Mouse (Mus musculus) embryonic facial prominence, embryonic 10.5 days (tissue): Measurements from ENCODE around the gene Hs6st1. TPM values are rescaled to one million over a fixed set of nuclear protein-coding genes. Genes with fewer than 3 reads are reported as not detected.

Source experiments
- DNase-seq: peaks from one replicate; pipeline ENCODE4 v3.0.0-alpha.2; 2017; ENCODE audit warnings: low spot score
- H3K27ac ChIP-seq: fragments of 300-500 bp; sonication (generic); replicated peaks from 2 replicates; pipeline ENCODE4 v1.5.1; 2016; ENCODE audit warnings: mild to moderate bottlenecking
- H3K27me3 ChIP-seq: fragments of 300-500 bp; sonication (generic); replicated peaks from 2 replicates; pipeline ENCODE4 v1.6.1; 2016; ENCODE audit warnings: low read depth, mild to moderate bottlenecking; ENCODE audit not compliant: poor library complexity, severe bottlenecking
- H3K36me3 ChIP-seq: fragments of 300-500 bp; sonication (generic); replicated peaks from 2 replicates; pipeline ENCODE4 v1.6.1; 2016; ENCODE audit warnings: mild to moderate bottlenecking, moderate library complexity
- H3K4me1 ChIP-seq: fragments of 300-500 bp; sonication (generic); 2 replicates; pipeline ENCODE4 v1.6.1; 2016
- H3K4me3 ChIP-seq: fragments of 300-500 bp; sonication (generic); 2 replicates; pipeline ENCODE4 v1.5.1; 2016; ENCODE audit warnings: mild to moderate bottlenecking, moderate library complexity
- H3K9me3 ChIP-seq: fragments of 300-500 bp; sonication (generic); 2 replicates; pipeline ENCODE4 v1.6.1; 2016; ENCODE audit warnings: mild to moderate bottlenecking
- WGBS: fragments of 180-500 bp; shearing (Covaris S2); methylation state at CpG from one replicate; pipeline ENCODE4 v1.1.7; 2016; 5-methylcytosine and 5-hydroxymethylcytosine counted together
- polyA plus RNA-seq: library from polyadenylated mRNA; unstranded; fragments of >200 nt; fragmentation: Nextera tagmentation; extraction: Ambion mirVana; gene quantifications from 2 replicates; pipeline ENCODE4 v1.2.1, GENCODE M21; 2016

Hs6st1 gene
- polyA plus RNA-seq, 1 experiment from 2014 or later, result 3.9 TPM

DNA sequence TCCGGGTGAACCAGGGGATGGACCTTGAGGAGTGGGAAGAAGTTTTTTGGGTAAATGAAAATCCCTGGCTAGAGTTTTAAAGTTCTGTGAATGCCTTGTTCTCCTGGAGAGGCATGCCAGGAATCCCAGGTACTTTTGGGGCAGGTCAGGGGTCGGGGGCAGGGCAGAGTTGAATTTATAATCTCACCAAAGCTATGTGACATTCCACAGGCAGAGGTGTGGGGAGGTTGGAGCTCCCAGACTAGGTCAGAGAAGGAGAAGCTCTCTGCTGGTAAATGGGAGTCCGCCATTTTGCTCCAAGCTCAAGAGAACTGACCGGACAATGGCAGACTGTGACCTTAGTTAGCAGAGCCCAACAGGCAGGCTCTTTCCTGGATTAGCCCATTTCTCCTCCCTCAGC is 51.2 kb downstream of the Hs6st1 start:
- H3K4me3 ChIP-seq, result no peak overlapping the region
- peaks cover 3% of the 10 kb centered on the region for H3K9me3 ChIP-seq
- no peaks in the 10 kb centered on the region for H3K4me1 ChIP-seq
- no peaks in the 10 kb centered on the region for H3K27me3 ChIP-seq
- no peak for DNase-seq
- 81% methylated on average over 4 of the region's 4 CpGs for WGBS
- H3K36me3 ChIP-seq, result no peaks in the 10 kb centered on the region
- no peak overlapping the region for H3K27ac ChIP-seq

DNA sequence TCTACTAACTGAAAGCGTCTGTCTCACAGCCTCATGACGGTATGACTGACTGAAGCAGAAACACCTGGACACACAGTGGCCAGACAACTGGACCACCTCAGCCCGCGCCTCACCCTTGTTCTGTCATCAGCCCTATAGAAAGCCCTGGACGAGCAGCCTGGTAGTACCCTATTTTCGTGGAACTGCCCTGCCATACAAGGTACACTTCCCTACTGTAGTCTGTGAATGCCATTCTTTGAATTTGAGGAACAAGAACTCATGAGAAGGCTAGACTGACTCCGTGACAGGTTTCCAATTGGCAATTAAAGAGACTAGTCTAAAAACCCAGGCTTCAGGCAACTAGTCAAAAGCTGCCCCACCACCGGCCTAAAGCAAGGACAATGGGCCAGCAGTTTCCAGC is 53.0 kb downstream of the Hs6st1 start:
- Histone ChIP-seq H3K27ac (no peak overlapping the region), H3K27me3 (no peaks in the 10 kb centered on the region), H3K4me3 (no peak overlapping the region), H3K36me3 (no peaks in the 10 kb centered on the region), H3K9me3 (peaks cover 4% of the 10 kb centered on the region), H3K4me1 (no peaks in the 10 kb centered on the region)
- 85% methylated on average over 8 of the region's 8 CpGs for WGBS
- no peak for DNase-seq

DNA sequence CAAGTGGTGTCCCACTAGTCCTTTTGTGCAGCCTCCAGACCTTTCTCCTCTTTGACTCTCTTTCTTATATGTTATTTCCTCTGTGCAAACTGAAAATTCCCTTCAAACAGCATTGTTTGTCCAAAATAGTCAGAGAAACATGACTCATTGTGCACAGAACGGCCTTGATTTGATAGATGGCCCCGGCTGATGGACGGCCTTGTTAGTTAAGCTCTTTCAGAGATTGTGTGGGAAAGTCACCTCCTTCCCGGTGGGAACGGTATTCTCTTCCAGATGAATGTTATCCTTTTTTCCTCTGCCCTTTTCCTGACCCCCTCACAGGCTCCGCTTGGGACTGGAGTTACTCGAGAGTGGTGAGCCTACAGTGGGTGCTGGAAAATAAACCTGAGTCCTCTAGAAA is 56.9 kb downstream of the Hs6st1 start:
- no peaks in the 10 kb centered on the region for H3K36me3 ChIP-seq
- no peaks in the 10 kb centered on the region for H3K27me3 ChIP-seq
- H3K4me1 ChIP-seq, result peaks cover 5% of the 10 kb centered on the region; the same call in 1 of the 2 replicates
- DNase-seq, result no peak
- no peak overlapping the region for H3K4me3 ChIP-seq
- no peak overlapping the region for H3K27ac ChIP-seq
- WGBS, result 80% methylated on average over 7 of the region's 7 CpGs
- peaks cover 4% of the 10 kb centered on the region for H3K9me3 ChIP-seq

DNA sequence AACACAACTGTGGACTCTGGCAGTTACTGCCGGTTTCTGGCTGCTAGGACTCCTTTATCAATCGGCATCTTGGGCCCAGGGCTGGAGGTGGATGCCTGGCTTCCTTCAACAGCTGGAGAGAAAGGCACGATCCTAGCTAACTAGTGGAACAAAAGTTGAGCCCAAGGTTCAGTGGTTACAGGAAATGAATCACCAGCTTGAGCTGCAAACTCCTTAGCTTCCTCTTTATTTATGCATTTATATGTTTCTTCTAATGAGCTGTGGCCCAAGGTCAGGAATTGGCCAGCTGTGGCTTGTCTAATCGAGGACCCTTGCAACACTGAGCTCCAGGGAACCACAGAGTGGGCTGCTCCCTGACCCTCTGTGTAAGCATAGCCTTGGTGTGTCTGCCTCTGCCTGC is 60.9 kb downstream of the Hs6st1 start:
- DNase-seq, result no peak
- Histone ChIP-seq H3K27ac (no peak overlapping the region), H3K9me3 (peaks cover 4% of the 10 kb centered on the region), H3K4me3 (no peak overlapping the region), H3K27me3 (no peaks in the 10 kb centered on the region), H3K36me3 (no peaks in the 10 kb centered on the region), H3K4me1 (peaks cover 9% of the 10 kb centered on the region; the same call in 1 of the 2 replicates)
- WGBS, result 72% methylated on average over 4 of the region's 4 CpGs

DNA sequence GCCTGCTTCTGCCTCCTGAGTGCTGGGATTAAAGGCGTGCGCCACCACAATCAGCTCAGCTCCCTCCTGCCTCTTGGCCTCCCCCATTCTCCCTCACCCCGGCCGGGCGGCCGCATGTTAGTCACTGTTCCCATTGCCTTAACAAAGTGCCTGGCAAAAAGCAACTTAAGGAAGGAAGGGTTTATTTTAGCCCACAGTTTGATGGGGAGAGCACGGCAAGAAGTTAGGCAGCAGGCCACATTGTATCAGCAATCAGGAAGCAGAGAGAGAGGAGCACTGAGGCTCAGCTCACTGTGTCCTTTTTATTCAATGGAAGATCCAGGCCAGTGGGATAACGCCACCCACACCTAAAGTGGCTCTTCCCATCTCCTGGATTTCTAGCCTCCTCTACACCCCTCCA is 61.7 kb downstream of the Hs6st1 start:
- no peaks in the 10 kb centered on the region for H3K36me3 ChIP-seq
- WGBS, result 91% methylated on average over 8 of the region's 8 CpGs
- no peak overlapping the region for H3K4me3 ChIP-seq
- DNase-seq, result no peak
- no peaks in the 10 kb centered on the region for H3K9me3 ChIP-seq
- peaks cover 9% of the 10 kb centered on the region; the same call in 1 of the 2 replicates for H3K4me1 ChIP-seq
- no peaks in the 10 kb centered on the region for H3K27me3 ChIP-seq
- no peak overlapping the region for H3K27ac ChIP-seq

DNA sequence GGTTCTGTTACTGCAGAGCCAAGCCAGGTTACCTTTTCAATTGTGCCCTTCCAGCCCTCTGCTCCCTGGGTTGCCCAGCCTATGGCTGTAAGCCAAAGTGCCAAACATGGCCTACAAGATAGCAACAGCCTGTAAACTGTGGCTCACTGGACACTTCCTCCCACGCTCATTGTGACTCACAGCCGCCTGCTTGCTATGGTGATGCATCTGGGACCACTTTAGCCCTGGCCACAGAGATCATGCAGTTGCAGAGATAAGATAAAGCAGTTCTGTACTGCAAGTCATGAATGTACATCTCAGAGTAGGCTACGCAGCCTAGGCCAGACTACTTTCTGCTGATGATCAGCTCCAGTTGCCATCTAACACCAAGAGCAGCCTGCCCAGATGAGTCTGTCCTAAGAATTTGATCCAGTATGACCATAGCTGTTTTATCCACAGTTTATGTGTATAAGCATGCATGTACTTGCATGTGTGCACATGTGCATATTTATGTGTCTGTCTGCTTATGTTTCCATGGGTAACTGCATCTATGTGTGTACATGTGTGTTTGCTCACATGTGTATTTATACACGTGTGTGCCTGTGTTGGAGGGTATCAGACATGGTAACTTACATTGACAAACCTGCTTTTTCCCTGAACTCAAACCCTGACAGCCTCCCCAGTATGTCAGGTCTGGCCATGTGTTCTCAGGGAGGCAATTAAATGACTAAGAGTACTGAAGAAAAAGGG is 62.3 kb downstream of the Hs6st1 start:
- 87% methylated on average over 4 of the region's 4 CpGs for WGBS
- no peak for DNase-seq
- Histone ChIP-seq H3K4me3 (no peak overlapping the region), H3K27ac (no peak overlapping the region), H3K4me1 (peaks cover 9% of the 10 kb centered on the region; the same call in 1 of the 2 replicates), H3K36me3 (no peaks in the 10 kb centered on the region), H3K27me3 (no peaks in the 10 kb centered on the region), H3K9me3 (no peaks in the 10 kb centered on the region)

DNA sequence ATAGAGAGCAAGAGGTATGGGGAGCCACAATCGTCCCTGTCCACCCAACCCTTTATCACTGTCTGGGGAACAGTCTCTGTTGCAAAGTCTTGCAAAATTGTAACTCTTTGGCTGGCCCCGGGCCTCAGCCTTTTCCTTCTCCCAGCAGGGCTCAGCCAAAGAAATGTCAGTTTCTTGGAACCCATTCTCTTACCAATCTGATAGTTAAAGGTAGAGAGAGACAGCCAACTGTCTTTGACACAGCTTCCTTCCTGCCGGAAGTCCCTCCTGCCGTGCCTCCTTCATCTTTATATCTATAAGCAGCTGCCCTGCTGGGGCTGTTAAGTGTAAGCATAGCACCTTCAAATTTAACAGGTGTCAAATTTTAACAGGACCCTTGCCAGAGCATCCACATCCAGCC is 63.0 kb downstream of the Hs6st1 start:
- 67% methylated on average over 4 of the region's 4 CpGs for WGBS
- Histone ChIP-seq H3K27me3 (no peaks in the 10 kb centered on the region), H3K27ac (no peak overlapping the region), H3K4me1 (peaks cover 9% of the 10 kb centered on the region; the same call in 1 of the 2 replicates), H3K9me3 (no peaks in the 10 kb centered on the region), H3K36me3 (no peaks in the 10 kb centered on the region), H3K4me3 (no peak overlapping the region)
- no peak for DNase-seq

DNA sequence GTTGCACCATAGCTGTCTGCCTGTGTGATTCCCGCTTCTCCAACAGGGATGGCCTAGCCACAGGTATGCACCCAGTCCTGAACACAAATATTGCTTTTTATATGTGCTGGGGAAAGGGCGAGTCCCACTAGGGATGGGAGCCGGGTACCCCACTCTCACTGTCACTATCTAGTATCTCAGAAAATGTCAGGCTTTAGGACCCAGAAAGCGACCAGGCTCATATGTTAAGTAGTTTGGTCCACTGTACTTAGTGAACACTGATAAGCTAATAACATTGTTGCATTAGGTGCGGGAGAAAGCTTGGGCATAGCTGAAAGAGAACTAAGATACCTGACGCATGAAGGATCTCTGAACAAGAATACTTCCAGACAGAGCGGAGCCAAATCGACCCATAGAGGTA is 63.6 kb downstream of the Hs6st1 start:
- no peak overlapping the region for H3K27ac ChIP-seq
- WGBS, result 72% methylated on average over 8 of the region's 8 CpGs
- no peaks in the 10 kb centered on the region for H3K27me3 ChIP-seq
- no peak for DNase-seq
- no peaks in the 10 kb centered on the region for H3K9me3 ChIP-seq
- no peaks in the 10 kb centered on the region for H3K36me3 ChIP-seq
- H3K4me1 ChIP-seq, result peaks cover 9% of the 10 kb centered on the region; the same call in 1 of the 2 replicates
- no peak overlapping the region for H3K4me3 ChIP-seq

DNA sequence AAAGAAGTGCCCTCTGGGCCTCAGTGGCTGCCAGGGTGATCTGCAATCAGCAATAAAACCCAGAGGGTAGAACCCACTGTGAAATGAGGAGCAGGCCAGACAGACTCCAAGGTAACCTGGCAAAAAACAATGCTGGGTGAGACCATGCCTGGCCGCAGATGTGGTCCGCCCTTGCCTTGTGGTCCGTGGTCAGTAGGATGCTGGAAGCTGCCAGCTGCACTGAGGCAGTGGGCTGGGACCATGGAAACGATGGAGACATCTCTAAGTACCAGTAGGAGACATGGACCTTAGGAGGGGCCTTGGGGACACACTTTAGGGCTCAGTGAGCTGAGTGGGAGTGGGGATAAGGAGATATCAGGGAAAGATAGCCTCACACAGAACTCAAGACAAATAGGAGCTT is 64.0 kb downstream of the Hs6st1 start:
- no peak for DNase-seq
- Histone ChIP-seq H3K4me1 (peaks cover 9% of the 10 kb centered on the region; the same call in 1 of the 2 replicates), H3K27ac (no peak overlapping the region), H3K9me3 (no peaks in the 10 kb centered on the region), H3K4me3 (no peak overlapping the region), H3K36me3 (no peaks in the 10 kb centered on the region), H3K27me3 (no peaks in the 10 kb centered on the region)
- 76% methylated on average over 4 of the region's 4 CpGs for WGBS

DNA sequence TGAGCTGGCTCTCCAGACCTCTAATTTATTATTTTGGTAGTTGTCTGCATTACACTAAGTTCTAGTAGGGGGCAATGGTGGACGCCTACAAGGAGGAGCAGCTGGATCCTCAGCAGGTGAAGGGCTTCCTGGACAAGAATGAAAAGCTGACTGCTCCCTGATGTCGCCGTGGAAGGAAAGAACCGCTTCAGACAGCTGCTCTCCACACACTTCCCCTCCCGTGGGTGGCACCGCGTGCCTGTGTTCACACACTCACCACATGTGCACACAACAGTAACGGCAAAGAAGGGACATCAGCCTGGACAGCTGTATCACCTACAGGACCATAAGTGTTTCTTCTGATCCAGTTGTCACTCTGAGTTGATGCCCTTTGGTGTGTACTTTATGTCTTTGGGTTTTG is 64.8 kb downstream of the Hs6st1 start:
- 80% methylated on average over 8 of the region's 8 CpGs for WGBS
- no peak overlapping the region for H3K27ac ChIP-seq
- peaks cover 9% of the 10 kb centered on the region; the same call in 1 of the 2 replicates for H3K4me1 ChIP-seq
- DNase-seq, result no peak
- no peaks in the 10 kb centered on the region for H3K27me3 ChIP-seq
- H3K36me3 ChIP-seq, result no peaks in the 10 kb centered on the region
- no peak overlapping the region for H3K4me3 ChIP-seq
- H3K9me3 ChIP-seq, result no peaks in the 10 kb centered on the region

DNA sequence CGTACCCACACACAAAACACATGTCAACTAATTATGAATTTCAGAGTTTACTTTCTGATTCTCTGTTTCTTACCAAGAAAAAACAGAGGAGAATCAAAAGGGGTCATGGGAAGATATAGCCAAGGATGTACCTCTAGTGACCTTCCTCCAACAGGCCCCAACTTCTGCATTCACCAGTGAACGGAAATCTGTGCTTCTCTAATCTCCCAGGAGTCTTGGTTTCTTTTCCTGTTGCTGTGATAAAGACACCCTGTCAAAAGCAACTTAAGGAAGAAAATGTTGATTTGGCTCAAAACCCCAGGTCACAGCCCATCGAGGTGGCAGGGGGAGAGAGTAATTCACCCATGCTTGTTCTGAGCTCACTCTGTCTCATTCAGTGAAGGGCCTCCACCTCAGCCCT is 65.4 kb downstream of the Hs6st1 start:
- Histone ChIP-seq H3K27me3 (no peaks in the 10 kb centered on the region), H3K9me3 (no peaks in the 10 kb centered on the region), H3K4me1 (peaks cover 9% of the 10 kb centered on the region; the same call in 1 of the 2 replicates), H3K4me3 (no peak overlapping the region), H3K36me3 (no peaks in the 10 kb centered on the region), H3K27ac (no peak overlapping the region)
- DNase-seq, result no peak
- 80% methylated on average over 3 of the region's 3 CpGs for WGBS

DNA sequence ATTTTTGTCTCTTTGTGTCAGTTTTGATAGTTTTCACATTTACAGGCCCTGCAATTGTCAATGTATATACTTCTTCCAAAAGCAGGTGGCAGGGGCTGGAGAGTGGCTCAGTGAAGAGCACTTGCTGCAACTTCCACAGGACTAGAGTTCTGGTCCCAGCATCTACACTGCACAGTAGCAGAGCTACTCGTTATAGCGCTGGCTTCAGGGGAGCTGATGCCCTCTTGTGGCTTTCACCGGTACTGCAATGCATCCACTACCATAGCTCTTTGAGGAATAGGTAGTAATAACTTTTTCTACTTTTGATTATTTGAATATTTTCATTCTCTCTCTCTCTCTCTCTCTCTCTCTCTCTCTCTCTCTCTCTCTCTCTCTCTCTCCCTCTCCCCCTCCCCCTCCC is 66.4 kb downstream of the Hs6st1 start:
- peak; percentile 79 for DNase-seq
- H3K4me3 ChIP-seq, result no peak overlapping the region
- 0% methylated on average over 3 of the region's 3 CpGs for WGBS
- 0 out of 2 replicates have a peak, but pooled peaks cover 4% of the 10 kb centered on the region for H3K4me1 ChIP-seq
- H3K27ac ChIP-seq, result no peak overlapping the region
- no peaks in the 10 kb centered on the region for H3K27me3 ChIP-seq
- H3K9me3 ChIP-seq, result no peaks in the 10 kb centered on the region
- H3K36me3 ChIP-seq, result peaks cover 2% of the 10 kb centered on the region

DNA sequence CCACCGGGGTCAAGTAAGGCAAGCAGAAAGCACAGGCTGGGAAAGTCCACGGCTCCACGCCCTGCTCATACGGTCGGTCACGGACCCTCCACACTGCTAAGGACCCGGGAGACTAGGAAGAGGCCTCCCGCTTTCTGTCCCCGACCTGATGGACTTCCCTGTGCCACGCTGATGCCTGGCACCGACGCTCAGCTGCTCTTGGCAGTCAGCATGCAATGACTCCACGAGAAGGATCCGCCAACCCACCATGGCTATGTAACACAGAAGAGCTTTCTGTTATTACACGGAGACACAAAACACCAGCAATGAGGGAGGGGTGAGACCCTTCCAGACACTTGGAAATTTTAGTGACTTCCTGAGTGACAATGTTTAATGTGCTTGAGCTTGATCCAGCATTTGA is 72.1 kb downstream of the Hs6st1 start:
- H3K36me3 ChIP-seq, result peaks cover 54% of the 10 kb centered on the region

More for the DNA sequence above, 72.1 kb downstream of the Hs6st1 start:
- Histone ChIP-seq H3K27ac (no peak overlapping the region), H3K9me3 (no peaks in the 10 kb centered on the region), H3K27me3 (no peaks in the 10 kb centered on the region), H3K4me3 (no peak overlapping the region), H3K4me1 (no peaks in the 10 kb centered on the region)
- 96% methylated on average over 15 of the region's 15 CpGs for WGBS
- DNase-seq, result no peak
